Mouse (Mus musculus): ENCODE measurements around the gene Fcgr4.
A peak's percentile ranks its signal among the peaks of the same experiment; 100 is the strongest.
"Not testable (repeated sequence)": the region's sequence is repeated elsewhere in the genome, so short reads cannot be mapped to it uniquely, and the experiment has no call there.

Gene Fcgr4

GRCm38 (mm10) chr1:171059203-171059602, 40.5 kb downstream of the Fcgr4 start:
- DNase-seq = peak in 1 of 2 experiments; percentile 26

DNA sequence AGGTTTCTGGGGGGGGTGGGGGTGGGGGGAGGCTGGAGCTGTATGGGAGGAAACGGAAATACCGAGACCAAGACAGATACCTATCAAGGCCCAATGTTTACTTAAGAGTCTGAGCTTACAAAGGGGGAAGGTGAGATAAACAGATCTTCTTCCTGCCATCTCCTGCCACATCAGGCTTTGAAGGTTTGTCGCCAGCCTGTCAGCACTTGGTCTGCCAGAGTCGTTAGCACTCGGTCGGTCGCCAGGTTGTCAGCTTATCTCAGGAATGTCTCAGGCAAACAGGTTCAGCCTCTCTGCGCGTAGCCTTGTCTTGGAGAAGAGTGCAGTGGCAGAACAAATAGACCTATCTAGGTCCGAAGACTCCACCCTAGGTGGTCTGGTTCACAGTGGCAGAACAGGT, 41.7 kb downstream of the Fcgr4 start:
- peak; percentile 37 to 58 for DNase-seq

GRCm38 (mm10) chr1:171061566-171061965, 42.8 kb downstream of the Fcgr4 start:
- DNase-seq = no peak

DNA sequence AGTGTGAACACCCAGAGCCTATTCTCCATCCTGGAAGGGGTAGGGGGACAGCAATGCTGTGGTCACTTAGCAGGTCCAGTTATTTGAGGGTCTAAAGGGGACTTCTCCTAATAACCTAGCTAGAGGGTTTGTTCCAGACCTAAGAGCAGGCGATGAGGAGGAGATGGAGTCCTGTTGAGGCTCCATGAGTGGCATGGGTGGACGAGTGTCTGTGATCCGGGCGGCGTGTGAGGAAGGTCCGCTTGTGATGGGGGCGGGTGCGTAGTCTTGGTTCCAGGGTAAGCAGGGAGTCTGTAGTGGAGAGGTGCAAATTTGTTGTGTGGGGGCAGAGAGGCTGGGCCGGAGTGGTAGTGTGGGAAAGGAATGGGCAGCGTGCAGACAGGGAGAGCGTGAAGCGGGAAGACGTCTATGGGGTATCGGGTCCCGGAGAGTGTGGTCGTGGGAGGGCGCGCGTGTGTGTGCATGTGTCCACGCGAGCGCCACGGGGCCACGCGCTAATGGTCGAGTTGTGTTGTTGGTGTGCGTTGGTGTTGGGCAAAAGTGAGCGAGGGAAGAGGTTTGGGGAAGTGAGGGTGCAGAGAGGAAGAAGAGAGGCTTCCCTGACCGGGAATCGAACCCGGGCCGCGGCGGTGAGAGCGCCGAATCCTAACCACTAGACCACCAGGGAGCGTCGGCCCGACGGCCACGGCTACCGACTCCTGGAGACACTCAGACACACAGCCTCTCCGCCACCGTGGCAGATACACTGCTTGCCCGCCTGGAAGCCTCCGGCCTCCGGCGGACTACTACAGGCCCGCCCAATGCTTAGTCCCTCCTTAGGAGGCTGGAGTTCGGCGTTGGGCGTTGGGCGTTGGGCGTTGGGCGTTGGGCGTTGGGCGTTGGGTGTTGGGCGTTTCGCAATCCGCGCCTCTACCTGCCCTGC, 45.1 kb downstream of the Fcgr4 start:
- peak; percentile 61 to 66 for DNase-seq

GRCm38 (mm10) chr1:171064491-171065242, 45.9 kb downstream of the Fcgr4 start, which contains the start of gene Fcgr3:
Gene Fcgr3 (minus strand): TSS chr1:171064935.
- peak; percentile 88 to 91 for DNase-seq

GRCm38 (mm10) chr1:171065243-171065587, 46.5 kb downstream of the Fcgr4 start:
- peak; percentile 70 to 78 for DNase-seq

GRCm38 (mm10) chr1:171065768-171066167, 47.0 kb downstream of the Fcgr4 start:
- peak; percentile 60 to 68 for DNase-seq

GRCm38 (mm10) chr1:171066583-171066982, 47.9 kb downstream of the Fcgr4 start:
- not testable (repeated sequence) for DNase-seq

- DNase-seq = not testable (repeated sequence)
Observed at GRCm38 (mm10) chr1:171067928-171068327, 49.2 kb downstream of the Fcgr4 start.

DNA sequence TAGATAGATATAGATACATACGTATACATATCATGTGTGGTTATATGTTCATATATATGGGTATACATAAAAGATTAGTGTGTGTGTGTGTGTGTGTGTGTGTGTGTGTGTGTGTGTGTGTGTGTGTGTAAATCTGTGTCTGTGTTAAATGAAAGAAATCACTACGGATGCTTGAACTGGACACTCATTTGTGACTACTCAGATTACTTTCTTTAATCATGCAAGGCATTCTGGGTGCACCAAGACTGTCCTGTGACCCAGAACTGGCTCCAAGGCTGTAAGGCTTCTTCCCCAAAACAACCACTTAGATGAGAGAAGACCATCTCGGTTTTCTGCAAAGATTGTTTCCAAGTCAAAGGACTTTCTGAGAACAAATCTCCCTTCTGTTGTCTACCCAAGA, 50.8 kb downstream of the Fcgr4 start:
- not testable (repeated sequence) for DNase-seq

- DNase-seq = not testable (repeated sequence)
Observed at GRCm38 (mm10) chr1:171070879-171071278, 52.2 kb downstream of the Fcgr4 start.

DNA sequence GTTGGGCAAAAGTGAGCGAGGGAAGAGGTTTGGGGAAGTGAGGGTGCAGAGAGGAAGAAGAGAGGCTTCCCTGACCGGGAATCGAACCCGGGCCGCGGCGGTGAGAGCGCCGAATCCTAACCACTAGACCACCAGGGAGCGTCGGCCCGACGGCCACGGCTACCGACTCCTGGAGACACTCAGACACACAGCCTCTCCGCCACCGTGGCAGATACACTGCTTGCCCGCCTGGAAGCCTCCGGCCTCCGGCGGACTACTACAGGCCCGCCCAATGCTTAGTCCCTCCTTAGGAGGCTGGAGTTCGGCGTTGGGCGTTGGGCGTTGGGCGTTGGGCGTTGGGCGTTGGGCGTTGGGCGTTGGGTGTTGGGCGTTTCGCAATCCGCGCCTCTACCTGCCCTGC, 53.0 kb downstream of the Fcgr4 start:
- DNase-seq = not testable (repeated sequence)

GRCm38 (mm10) chr1:171072217-171072616, 53.5 kb downstream of the Fcgr4 start:
- DNase-seq = not testable (repeated sequence)

GRCm38 (mm10) chr1:171074283-171074682, 55.6 kb downstream of the Fcgr4 start:
- peak; percentile 26 to 43 for DNase-seq

GRCm38 (mm10) chr1:171076176-171076575, 57.5 kb downstream of the Fcgr4 start:
- not testable (repeated sequence) for DNase-seq

- DNase-seq = not testable (repeated sequence)
Observed at GRCm38 (mm10) chr1:171077192-171077591, 58.5 kb downstream of the Fcgr4 start.

DNA sequence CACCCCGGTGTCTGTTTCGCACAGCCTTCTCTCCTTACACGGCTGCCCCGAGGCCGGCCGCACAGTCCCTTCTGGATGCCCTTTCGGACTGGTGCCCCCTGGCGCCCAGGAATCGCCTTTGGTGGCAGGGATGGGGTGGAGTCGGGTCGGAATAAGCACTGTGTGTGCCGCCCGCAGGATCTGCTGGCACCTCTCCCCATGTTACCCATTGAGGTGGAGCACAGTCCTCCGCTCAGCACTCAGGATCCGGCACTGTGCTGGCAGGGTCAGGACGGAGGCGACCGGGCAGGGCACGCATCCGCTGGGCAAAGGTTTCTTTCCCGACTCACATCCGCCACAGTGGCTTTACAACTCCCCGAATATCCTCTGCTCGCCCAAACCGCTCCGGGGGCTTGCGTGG, 59.2 kb downstream of the Fcgr4 start:
- peak; percentile 64 to 69 for DNase-seq

DNA sequence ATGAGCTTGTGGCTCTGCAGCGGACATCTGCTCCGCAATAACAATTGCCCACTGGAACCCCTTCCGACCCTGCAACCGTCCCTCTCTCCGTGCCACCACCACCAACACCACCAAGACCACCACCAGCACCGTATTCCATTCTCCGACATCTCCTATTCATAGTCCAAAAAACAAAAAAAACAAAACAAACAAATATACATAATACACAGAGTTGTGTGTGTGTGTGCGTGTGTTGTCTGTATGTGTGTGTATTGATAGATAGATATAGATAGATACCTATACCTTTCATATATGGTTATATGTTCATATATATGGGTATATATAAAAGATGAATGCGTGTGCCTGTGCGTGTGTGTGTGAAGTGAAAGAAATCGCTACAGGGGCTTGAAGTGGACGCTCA, 59.7 kb downstream of the Fcgr4 start:
- not testable (repeated sequence) for DNase-seq

- not testable (repeated sequence) for DNase-seq
Observed at GRCm38 (mm10) chr1:171079345-171079744, 60.6 kb downstream of the Fcgr4 start.

Data from lung, postnatal 4 days (tissue).